Mouse (Mus musculus): ENCODE measurements at regions not wholly inside any gene's neighbourhood (a gene's known extent, or its start where the extent isn't known, plus 50 kb on each side); places are given as distances from the start of the nearest gene placed in this dataset.

DNA sequence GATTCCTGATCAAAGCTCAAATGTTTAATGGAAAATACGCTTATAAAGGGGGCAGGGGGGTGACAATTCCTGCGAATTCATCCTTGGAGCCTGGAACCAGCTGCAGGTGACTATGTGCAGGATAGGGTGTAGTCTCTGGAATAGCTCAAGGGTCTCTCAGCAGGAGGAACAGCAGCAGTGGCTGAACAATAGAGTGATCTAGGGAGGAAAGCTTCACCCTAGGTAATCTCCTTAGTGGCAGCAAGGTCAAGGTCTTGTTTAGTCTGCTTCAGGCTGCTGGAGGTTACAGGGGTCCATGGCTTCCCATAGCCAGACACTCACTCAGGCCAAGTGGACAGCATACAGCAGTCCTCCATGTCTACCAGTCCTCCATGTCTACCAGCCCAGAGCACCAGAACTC lies 301.3 kb downstream of the Gm8797 start:
- no peak for TF ChIP-seq CTCF (IDR thresholded peaks at IDR 0.05; ENCODE audit: borderline replicate concordance, insufficient read depth, low read depth, low read length)
- TF ChIP-seq POLR2A (IDR thresholded peaks at IDR 0.05; ENCODE audit: borderline replicate concordance, insufficient read depth, low read length) = no peak
